Mouse (Mus musculus) limb, embryonic 14.5 days (tissue): ENCODE results near the gene Ehd4. TPM values are rescaled to one million over a fixed set of nuclear protein-coding genes. Genes with fewer than 3 reads are reported as not detected.

Experiments used
- ATAC-seq: fragments of 200-750 bp; cut with Nextera tagmentation; 2 replicates; pipeline ENCODE4 v1.8.0; 2017; ENCODE audit warnings: low read depth, moderate number of reproducible peaks, moderate TSS enrichment; ENCODE audit not compliant: low FRiP score
- DNase-seq: peaks from one replicate; pipeline ENCODE4 v3.0.0-alpha.2; 2015; ENCODE audit warnings: low spot score
- H3K27ac ChIP-seq: fragments of 300-500 bp; sonication (generic); replicated peaks from 2 replicates; pipeline ENCODE4 v1.5.1; 2014; ENCODE audit warnings: low read depth, mild to moderate bottlenecking, low read length, moderate library complexity, mixed read lengths
- H3K27me3 ChIP-seq: fragments of 300-500 bp; sonication (generic); 2 replicates; pipeline ENCODE4 v1.6.1; 2014; ENCODE audit warnings: low read length, mixed read lengths; ENCODE audit not compliant: control insufficient read depth, insufficient read depth
- H3K36me3 ChIP-seq: fragments of 300-500 bp; sonication (generic); 2 replicates; pipeline ENCODE4 v1.6.1; 2014; ENCODE audit warnings: mild to moderate bottlenecking, low read length, moderate library complexity, mixed read lengths; ENCODE audit not compliant: control insufficient read depth, insufficient read depth
- H3K4me1 ChIP-seq: fragments of 300-500 bp; sonication (generic); 2 replicates; pipeline ENCODE4 v1.6.1; 2014; ENCODE audit warnings: antibody characterized with exemption, low read length, mixed read lengths; ENCODE audit not compliant: control insufficient read depth, insufficient read depth
- H3K4me2 ChIP-seq: fragments of 300-500 bp; sonication (generic); replicated peaks from 2 replicates; pipeline ENCODE4 v1.6.1; 2014; ENCODE audit warnings: low read depth, mild to moderate bottlenecking, low read length, moderate library complexity; ENCODE audit not compliant: severe bottlenecking
- H3K4me3 ChIP-seq: fragments of 300-500 bp; sonication (generic); replicated peaks from 2 replicates; pipeline ENCODE4 v1.5.1; 2014; ENCODE audit warnings: low read length
- H3K9ac ChIP-seq: fragments of 300-500 bp; sonication (generic); 2 replicates; pipeline ENCODE4 v1.6.1; 2014; ENCODE audit warnings: mild to moderate bottlenecking, low read depth, low read length, moderate library complexity; ENCODE audit not compliant: severe bottlenecking
- H3K9me3 ChIP-seq: fragments of 300-500 bp; sonication (generic); 2 replicates; pipeline ENCODE4 v1.6.1; 2016; ENCODE audit warnings: low read length; ENCODE audit not compliant: control insufficient read depth
- POLR2A ChIP-seq: fragments of 200-500 bp; IDR thresholded peaks from 2 replicates; pipeline ENCODE4 v1.8.0; 2012; ENCODE audit warnings: inconsistent platforms, mild to moderate bottlenecking, moderate library complexity, borderline replicate concordance; ENCODE audit not compliant: insufficient read depth, insufficient read length; ENCODE audit errors: extremely low read depth
- WGBS: fragments of 180-500 bp; shearing (Covaris S2); extraction: QIAGEN DNeasy Blood & Tissue Kit; methylation state at CpG from one replicate; pipeline ENCODE4 v1.1.7; 2014; 5-methylcytosine and 5-hydroxymethylcytosine counted together
- polyA plus RNA-seq, 2 experiments: library from polyadenylated mRNA; depleted of rRNA in 1 of 2; stranded (reverse) in 1 of 2; unstranded in 1 of 2; fragments of >200 nt; fragmentation: Nextera tagmentation in 1 of 2; extraction: Ambion mirVana in 1 of 2; gene quantifications; 2 replicates each; pipeline versions ENCODE4 v1.2.1 to v1.2.3; 2012 to 2014

Gene Ehd4
- polyA plus RNA-seq, 2 experiments: 19.7 to 51.0 TPM

- no peak overlapping the region for H3K4me3 ChIP-seq
- H3K4me1 ChIP-seq: no peaks in the 10 kb centered on the region
- no peak for TF ChIP-seq POLR2A
- no peaks in the 10 kb centered on the region for H3K9me3 ChIP-seq
- H3K27me3 ChIP-seq: no peaks in the 10 kb centered on the region
- H3K9ac ChIP-seq: no peak overlapping the region
- H3K27ac ChIP-seq: no peak overlapping the region
- ATAC-seq (no peak), DNase-seq (no peak)
- no peak overlapping the region for H3K4me2 ChIP-seq
- WGBS: 60% methylated on average over 5 of the region's 5 CpGs
- H3K36me3 ChIP-seq: no peaks in the 10 kb centered on the region
Measured at GRCm38 (mm10) chr2:120137281-120137680, 17.1 kb downstream of the Ehd4 start.

GRCm38 (mm10) chr2:120134453-120135075, 19.8 kb downstream of the Ehd4 start:
- H3K9ac ChIP-seq: no peak overlapping the region
- no peaks in the 10 kb centered on the region for H3K4me1 ChIP-seq
- H3K36me3 ChIP-seq: no peaks in the 10 kb centered on the region
- ATAC-seq: no peak
- H3K4me3 ChIP-seq: no peak overlapping the region
- H3K27ac ChIP-seq: no peak overlapping the region
- no peak for TF ChIP-seq POLR2A
- no peaks in the 10 kb centered on the region for H3K9me3 ChIP-seq
- H3K27me3 ChIP-seq: no peaks in the 10 kb centered on the region
- no peak overlapping the region for H3K4me2 ChIP-seq
- DNase-seq: no peak

GRCm38 (mm10) chr2:120131881-120132280, 22.5 kb downstream of the Ehd4 start:
- Histone ChIP-seq H3K36me3 (no peaks in the 10 kb centered on the region), H3K4me2 (no peak overlapping the region), H3K9ac (no peak overlapping the region), H3K4me1 (0 out of 2 replicates have a peak, but pooled peaks cover 4% of the 10 kb centered on the region), H3K4me3 (no peak overlapping the region), H3K27ac (no peak overlapping the region), H3K9me3 (no peaks in the 10 kb centered on the region), H3K27me3 (no peaks in the 10 kb centered on the region)
- no peak for TF ChIP-seq POLR2A
- DNase-seq (no peak), ATAC-seq (no peak)
- WGBS: 91% methylated on average over 1 of the region's 1 CpGs

- H3K9ac ChIP-seq: no peak overlapping the region
Measured at GRCm38 (mm10) chr2:120129252-120129908, 25.0 kb downstream of the Ehd4 start.

GRCm38 (mm10) chr2:120128611-120129051, 25.8 kb downstream of the Ehd4 start:
- 0 out of 2 replicates have a peak, but pooled peaks cover 4% of the 10 kb centered on the region for H3K4me1 ChIP-seq
- no peaks in the 10 kb centered on the region for H3K9me3 ChIP-seq
- DNase-seq (no peak), ATAC-seq (peak; percentile 37; the same call in 1 of the 2 replicates)
- H3K4me3 ChIP-seq: no peak overlapping the region
- no peak for TF ChIP-seq POLR2A
- no peaks in the 10 kb centered on the region for H3K27me3 ChIP-seq
- 0 out of 2 replicates have a peak overlapping the region, but pooled peaks have one; percentile 43 for H3K27ac ChIP-seq
- 59% methylated on average over 1 of the region's 1 CpGs for WGBS
- H3K9ac ChIP-seq: no peak overlapping the region
- no peaks in the 10 kb centered on the region for H3K36me3 ChIP-seq
- no peak overlapping the region for H3K4me2 ChIP-seq

More at GRCm38 (mm10) chr2:120129252-120129908, 25.0 kb downstream of the Ehd4 start:
- Histone ChIP-seq H3K4me2 (no peak overlapping the region), H3K4me1 (0 out of 2 replicates have a peak, but pooled peaks cover 4% of the 10 kb centered on the region), H3K4me3 (no peak overlapping the region), H3K27ac (0 out of 2 replicates have a peak overlapping the region, but pooled peaks have one; percentile 9), H3K27me3 (no peaks in the 10 kb centered on the region), H3K36me3 (no peaks in the 10 kb centered on the region), H3K9me3 (no peaks in the 10 kb centered on the region)
- TF ChIP-seq POLR2A: no peak
- ATAC-seq: no peak
- WGBS: 74% methylated on average over 8 of the region's 8 CpGs
- no peak for DNase-seq
